Mouse (Mus musculus) heart, postnatal 0 days (tissue): Measurements from ENCODE around the gene Gpha2. TPM values are rescaled to one million over a fixed set of nuclear protein-coding genes. Genes with fewer than 3 reads are reported as not detected.

Source experiments
- ATAC-seq: fragments of 200-750 bp; cut with Nextera tagmentation; 2 replicates; pipeline ENCODE4 v1.8.0; 2017; ENCODE audit warnings: low read depth, moderate number of reproducible peaks, moderate library complexity; ENCODE audit not compliant: insufficient read depth
- DNase-seq: peaks from one replicate; pipeline ENCODE4 v3.0.0-alpha.2; 2016; ENCODE audit warnings: low spot score
- H3K27ac ChIP-seq: fragments of 300-500 bp; sonication (generic); 2 replicates; pipeline ENCODE4 v1.5.1; 2014; ENCODE audit warnings: low read depth, mild to moderate bottlenecking
- H3K27me3 ChIP-seq: fragments of 300-500 bp; sonication (generic); 2 replicates; pipeline ENCODE4 v1.6.1; 2014; ENCODE audit warnings: low read length, mixed read lengths; ENCODE audit not compliant: control insufficient read depth, insufficient read depth
- H3K36me3 ChIP-seq: fragments of 300-500 bp; sonication (generic); replicated peaks from 2 replicates; pipeline ENCODE4 v1.6.1; 2014; ENCODE audit warnings: low read length, mixed read lengths; ENCODE audit not compliant: control insufficient read depth, insufficient read depth
- H3K4me1 ChIP-seq: fragments of 300-500 bp; sonication (generic); 2 replicates; pipeline ENCODE4 v1.6.1; 2014; ENCODE audit warnings: antibody characterized with exemption; ENCODE audit not compliant: control insufficient read depth, insufficient read depth
- H3K4me2 ChIP-seq: fragments of 300-500 bp; sonication (generic); 2 replicates; pipeline ENCODE4 v1.6.1; 2014; ENCODE audit warnings: low read depth, mild to moderate bottlenecking, low read length, moderate library complexity
- H3K4me3 ChIP-seq: fragments of 300-500 bp; sonication (generic); 2 replicates; pipeline ENCODE4 v1.5.1; 2014; ENCODE audit warnings: low read depth, low read length
- H3K9ac ChIP-seq: fragments of 300-500 bp; sonication (generic); replicated peaks from 2 replicates; pipeline ENCODE4 v1.6.1; 2014; ENCODE audit warnings: low read depth, low read length, mixed read lengths
- H3K9me3 ChIP-seq: fragments of 300-500 bp; sonication (generic); replicated peaks from 2 replicates; pipeline ENCODE4 v1.6.1; 2016; ENCODE audit warnings: low read length; ENCODE audit not compliant: control insufficient read depth
- CTCF ChIP-seq: IDR thresholded peaks from 2 replicates; pipeline ENCODE4 v1.5.1; 2016; ENCODE audit warnings: antibody characterized with exemption, control low read depth, low read depth
- EP300 ChIP-seq: IDR thresholded peaks from 2 replicates; pipeline ENCODE4 v1.6.1; 2016; ENCODE audit warnings: antibody characterized with exemption, low read depth
- WGBS: fragments of 180-500 bp; shearing (Covaris S2); extraction: QIAGEN DNeasy Blood & Tissue Kit; methylation state at CpG from one replicate; pipeline ENCODE4 v1.1.7; 2014; 5-methylcytosine and 5-hydroxymethylcytosine counted together
- polyA plus RNA-seq: library from polyadenylated mRNA; unstranded; fragments of >200 nt; fragmentation: Nextera tagmentation; extraction: Ambion mirVana; gene quantifications from 2 replicates; pipeline ENCODE4 v1.2.1, GENCODE M21; 2015
- total RNA-seq: library from RNA; depleted of rRNA; stranded (reverse); fragments of >200 nt; gene quantifications from 2 replicates; pipeline ENCODE4 v1.2.3, GENCODE M21; 2014; ENCODE audit warnings: low replicate concordance

Gene Gpha2
- total and polyA plus RNA-seq, 2 experiments from 2014 or later: not detected

- no peaks in the 10 kb centered on the region for H3K4me1 ChIP-seq
- ATAC-seq: no peak
- no peak overlapping the region for H3K27ac ChIP-seq
- no peak for DNase-seq
- H3K9ac ChIP-seq: no peak overlapping the region
- WGBS: 73% methylated on average over 8 of the region's 8 CpGs
- no peaks in the 10 kb centered on the region for H3K27me3 ChIP-seq
- H3K36me3 ChIP-seq: peaks cover 19% of the 10 kb centered on the region
- no peak for TF ChIP-seq EP300
- TF ChIP-seq CTCF: no peak
- H3K4me3 ChIP-seq: no peak overlapping the region
- no peaks in the 10 kb centered on the region for H3K9me3 ChIP-seq
- H3K4me2 ChIP-seq: no peak overlapping the region
These were observed 38.8 kb downstream of the Gpha2 start for GRCm38 (mm10) chr19:6264945-6265344.

DNA sequence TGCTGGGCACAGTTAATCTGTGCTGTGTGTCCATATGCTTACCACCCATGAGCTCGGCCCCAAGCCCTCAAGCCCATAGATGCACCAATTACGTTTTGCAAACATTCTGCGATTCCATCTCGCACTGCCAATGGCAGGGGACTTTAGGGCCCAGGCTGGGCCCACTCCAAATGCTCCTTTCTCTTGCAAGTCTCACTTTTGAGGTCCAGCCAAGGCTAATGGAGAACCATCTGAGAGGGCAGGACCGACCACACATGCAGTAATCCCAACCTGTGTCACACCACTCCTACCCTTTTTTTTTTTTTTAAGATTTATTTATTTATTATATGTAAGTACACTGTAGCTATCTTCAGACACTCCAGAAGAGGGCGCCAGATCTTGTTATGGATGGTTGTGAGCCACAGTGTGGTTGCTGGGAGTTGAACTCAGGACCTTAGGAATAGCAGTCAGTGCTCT, 39.6 kb downstream of the Gpha2 start:
- Histone ChIP-seq H3K27ac (no peak overlapping the region), H3K27me3 (no peaks in the 10 kb centered on the region), H3K4me1 (no peaks in the 10 kb centered on the region), H3K36me3 (peaks cover 12% of the 10 kb centered on the region), H3K9me3 (no peaks in the 10 kb centered on the region), H3K4me2 (no peak overlapping the region), H3K9ac (no peak overlapping the region), H3K4me3 (no peak overlapping the region)
- no peak for ATAC-seq
- WGBS: 62% methylated on average over 6 of the region's 6 CpGs
- DNase-seq: no peak
- TF ChIP-seq EP300: no peak
- TF ChIP-seq CTCF: no peak

DNA sequence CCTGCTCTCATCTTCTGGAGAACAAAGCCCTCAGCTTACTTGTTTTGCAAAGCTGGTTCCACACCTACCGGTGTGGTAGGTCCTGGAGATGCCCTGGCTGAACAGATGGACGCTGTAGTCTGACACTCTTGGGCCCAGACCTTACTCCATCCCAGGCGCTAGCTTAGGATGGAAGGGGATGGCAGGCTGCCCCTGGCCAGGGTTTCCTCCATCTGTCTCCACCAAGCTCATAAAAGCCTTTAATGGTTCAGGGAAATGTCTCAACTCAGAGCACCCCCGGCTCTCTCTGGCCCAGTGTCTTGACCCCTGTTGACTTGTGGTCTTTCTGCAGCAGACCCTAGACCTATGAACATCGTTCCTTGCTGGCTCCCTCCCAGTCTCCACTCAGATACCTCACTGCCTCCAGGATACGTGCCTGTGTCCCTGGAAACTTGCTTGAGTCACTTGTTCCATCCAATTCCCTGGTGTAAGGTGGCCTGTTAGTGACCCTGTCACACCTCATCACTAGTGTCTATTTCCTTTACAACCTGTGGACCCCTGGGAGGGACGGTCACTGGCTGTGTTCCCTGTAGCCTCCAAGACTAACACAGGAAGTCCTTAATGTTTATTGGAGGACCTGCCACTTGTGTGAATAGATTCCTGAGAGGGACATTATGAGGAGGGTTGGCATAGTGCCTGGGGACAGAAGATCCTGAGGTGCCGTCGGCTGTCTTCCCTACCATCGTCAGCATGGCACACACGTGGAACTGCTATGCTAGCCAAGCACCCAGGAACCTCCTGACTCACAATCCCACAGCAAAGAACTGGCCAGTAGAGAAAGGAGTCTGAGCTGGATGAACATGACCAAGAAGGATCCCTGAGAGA, 41.4 kb downstream of the Gpha2 start:
- peaks cover 5% of the 10 kb centered on the region; the same call in 1 of the 2 replicates for H3K27me3 ChIP-seq
- 47% methylated on average over 11 of the region's 11 CpGs for WGBS
- H3K4me2 ChIP-seq: no peak overlapping the region
- no peak overlapping the region for H3K4me3 ChIP-seq
- no peak for DNase-seq
- H3K9ac ChIP-seq: no peak overlapping the region
- H3K36me3 ChIP-seq: no peaks in the 10 kb centered on the region
- TF ChIP-seq EP300 (peak; percentile 65; the same call in 1 of the 2 replicates), CTCF (no peak)
- H3K27ac ChIP-seq: no peak overlapping the region
- no peaks in the 10 kb centered on the region for H3K9me3 ChIP-seq
- ATAC-seq: peak; percentile 13
- H3K4me1 ChIP-seq: no peaks in the 10 kb centered on the region

GRCm38 (mm10) chr19:6268170-6268528, 42.0 kb downstream of the Gpha2 start:
- H3K27me3 ChIP-seq: peaks cover 5% of the 10 kb centered on the region; the same call in 1 of the 2 replicates
- no peak overlapping the region for H3K9ac ChIP-seq
- peak; percentile 88 for DNase-seq
- H3K9me3 ChIP-seq: no peaks in the 10 kb centered on the region
- no peak overlapping the region for H3K27ac ChIP-seq
- TF ChIP-seq EP300 (no peak), CTCF (peak; percentile 88)
- H3K4me2 ChIP-seq: no peak overlapping the region
- peaks cover 5% of the 10 kb centered on the region; the same call in 1 of the 2 replicates for H3K4me1 ChIP-seq
- ATAC-seq: peak; percentile 70
- no peak overlapping the region for H3K4me3 ChIP-seq
- 15% methylated on average over 8 of the region's 8 CpGs for WGBS
- no peaks in the 10 kb centered on the region for H3K36me3 ChIP-seq

DNA sequence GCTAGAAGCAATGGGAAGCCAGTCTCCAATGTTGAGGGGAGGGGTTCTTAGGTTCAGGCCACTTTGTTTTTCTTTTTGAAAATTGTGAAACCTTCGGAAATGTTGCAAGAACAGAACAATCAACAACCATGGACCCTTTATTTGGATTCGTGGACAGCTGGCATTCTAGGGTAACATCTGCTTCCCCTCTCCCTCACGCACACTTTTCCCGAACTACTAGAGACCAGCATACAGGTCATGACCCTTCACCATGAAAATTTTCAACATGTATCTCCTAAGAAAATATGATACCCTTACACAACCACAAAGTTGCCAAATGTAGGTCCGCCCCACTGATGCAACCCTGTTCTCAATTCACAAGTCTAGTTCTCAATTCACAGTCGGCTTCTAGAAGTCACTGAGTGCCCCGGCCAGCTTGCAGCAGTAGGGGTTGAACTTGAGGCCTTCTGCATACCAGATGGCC, 42.5 kb downstream of the Gpha2 start:
- H3K4me2 ChIP-seq: no peak overlapping the region
- H3K4me3 ChIP-seq: no peak overlapping the region
- TF ChIP-seq EP300: no peak
- no peak for TF ChIP-seq CTCF
- H3K9ac ChIP-seq: no peak overlapping the region
- no peaks in the 10 kb centered on the region for H3K36me3 ChIP-seq
- no peaks in the 10 kb centered on the region for H3K9me3 ChIP-seq
- no peak for ATAC-seq
- WGBS: 81% methylated on average over 7 of the region's 7 CpGs
- DNase-seq: no peak
- no peak overlapping the region for H3K27ac ChIP-seq
- H3K27me3 ChIP-seq: peaks cover 5% of the 10 kb centered on the region; the same call in 1 of the 2 replicates
- peaks cover 7% of the 10 kb centered on the region; the same call in 1 of the 2 replicates for H3K4me1 ChIP-seq
